Mouse (Mus musculus): ENCODE results near the gene Mettl2.

Gene Mettl2

GRCm38 (mm10) chr11:105153068-105153833 lies 27.0 kb downstream of the Mettl2 start:
- DNase-seq = peak; percentile 38 to 43

GRCm38 (mm10) chr11:105155915-105156314 lies 29.7 kb downstream of the Mettl2 start:
- no peak for DNase-seq

- DNase-seq = no peak
Measured at GRCm38 (mm10) chr11:105156748-105157267, 30.6 kb downstream of the Mettl2 start.

- DNase-seq = no peak
Measured at GRCm38 (mm10) chr11:105158047-105158446, 31.8 kb downstream of the Mettl2 start.

- no peak for DNase-seq
Measured at GRCm38 (mm10) chr11:105159673-105160360, 33.6 kb downstream of the Mettl2 start.

- no peak for DNase-seq
Measured at GRCm38 (mm10) chr11:105161411-105161810, 35.2 kb downstream of the Mettl2 start.

GRCm38 (mm10) chr11:105164516-105165510 lies 38.6 kb downstream of the Mettl2 start:
- no peak for DNase-seq

GRCm38 (mm10) chr11:105166780-105167179 lies 40.6 kb downstream of the Mettl2 start:
- DNase-seq = no peak

GRCm38 (mm10) chr11:105178516-105178915 lies 52.3 kb downstream of the Mettl2 start, which contains the start of gene Tlk2:
Tlk2 (plus strand) TSS chr11:105178807.
- DNase-seq = no peak

GRCm38 (mm10) chr11:105179523-105179922 lies 53.3 kb downstream of the Mettl2 start:
- DNase-seq = no peak

- DNase-seq = peak; percentile 28 to 38
Measured at GRCm38 (mm10) chr11:105180471-105181091, 54.4 kb downstream of the Mettl2 start.

- peak; percentile 88 to 92 for DNase-seq
Measured at GRCm38 (mm10) chr11:105181126-105181637, 55.0 kb downstream of the Mettl2 start.

- DNase-seq = peak; percentile 29 to 32
Measured at GRCm38 (mm10) chr11:105181689-105182460, 55.6 kb downstream of the Mettl2 start.

GRCm38 (mm10) chr11:105182461-105182855 lies 56.2 kb downstream of the Mettl2 start:
- DNase-seq = peak in 1 of 2 experiments; percentile 10

GRCm38 (mm10) chr11:105184678-105185077 lies 58.5 kb downstream of the Mettl2 start:
- DNase-seq = no peak

Measured in lung, adult 18-20 months (tissue).